In genomic region chr4:105182249-105182648, GRCm38 (mm10) we compare ENCODE assay signal across 16 mouse cellular contexts. TPM values are rescaled to one million over a fixed set of nuclear protein-coding genes. Genes with fewer than 3 reads are reported as not detected.
DNase-seq lines count a peak whose midpoint lies in the region; ATAC-seq and TF ChIP-seq lines count a peak whose summit lies in the region.
"Had no signal": no experiment of that assay in that cellular context is flagged by ENCODE, and none has a peak within 500 bp of the region (broad histone marks: within the 10 kb centered on the region; RNA-seq: fewer than 3 reads in every experiment).

No protein-coding gene starts in this region.

- TF ChIP-seq CTCF in cerebellum, adult 2 months (IDR thresholded peaks at IDR 0.05; ENCODE audit: borderline replicate concordance, insufficient read depth, low read depth, low read length), result no peak

- H3K4me3 ChIP-seq in cerebellum, adult 2 months (replicated peaks; ENCODE audit: insufficient read depth, low read depth, low read length), result no peak overlapping the region
- no peak overlapping the region for H3K4me3 ChIP-seq in forebrain, embryonic 10.5 days
- H3K4me3 ChIP-seq in hindbrain, embryonic 12.5 days, result no peak overlapping the region
- no peak overlapping the region for H3K4me3 ChIP-seq in midbrain, embryonic 14.5 days (replicated peaks; ENCODE audit: low read depth, low read length)
- no peak overlapping the region for H3K4me3 ChIP-seq in heart, embryonic 11.5 days (ENCODE audit: low read depth, low read length)
- H3K4me3 ChIP-seq: heart, embryonic 13.5 days; kidney, embryonic 15.5 days; liver, embryonic 13.5 days had no signal

- no peaks in the 10 kb centered on the region; the same call in 1 of the 2 replicates for H3K27me3 ChIP-seq in cerebellum, adult 2 months (ENCODE audit: control insufficient read depth, insufficient read depth, low read length)
- no peaks in the 10 kb centered on the region for H3K27me3 ChIP-seq in forebrain, embryonic 10.5 days (ENCODE audit: poor library complexity, severe bottlenecking)
- H3K27me3 ChIP-seq in hindbrain, embryonic 12.5 days, result no peaks in the 10 kb centered on the region
- H3K27me3 ChIP-seq in midbrain, embryonic 14.5 days (ENCODE audit: control insufficient read depth, insufficient read depth, low read length), result no peaks in the 10 kb centered on the region
- no peaks in the 10 kb centered on the region for H3K27me3 ChIP-seq in heart, embryonic 11.5 days (ENCODE audit: control insufficient read depth, insufficient read depth, low read length)
- H3K27me3 ChIP-seq: CH12.LX; kidney, embryonic 15.5 days; liver, embryonic 13.5 days had no signal

- peak; percentile 30; the same call in 1 of the 2 replicates for ATAC-seq in hindbrain, embryonic 12.5 days (ENCODE audit: low FRiP score)
- 0 out of 2 replicates have a peak, but pooled peaks have one; percentile 25 for ATAC-seq in midbrain, embryonic 14.5 days (ENCODE audit: low FRiP score, low TSS enrichment)
- no peak for ATAC-seq in heart, embryonic 11.5 days (replicated peaks; ENCODE audit: insufficient number of reproducible peaks, low FRiP score, low TSS enrichment)

- H3K36me3 ChIP-seq in forebrain, embryonic 10.5 days (replicated peaks), result peaks cover 54% of the 10 kb centered on the region
- H3K36me3 ChIP-seq in hindbrain, embryonic 12.5 days, result no peaks in the 10 kb centered on the region
- no peaks in the 10 kb centered on the region for H3K36me3 ChIP-seq in midbrain, embryonic 14.5 days (ENCODE audit: control insufficient read depth, insufficient read depth, low read length)
- H3K36me3 ChIP-seq in heart, embryonic 11.5 days (ENCODE audit: control insufficient read depth, insufficient read depth, low read length), result no peaks in the 10 kb centered on the region; the same call in 1 of the 2 replicates
- H3K36me3 ChIP-seq: heart, embryonic 13.5 days; liver, embryonic 13.5 days had no signal

- no peaks in the 10 kb centered on the region for H3K4me1 ChIP-seq in cerebellum, adult 2 months (ENCODE audit: control insufficient read depth, insufficient read depth, low read length)
- H3K4me1 ChIP-seq in forebrain, embryonic 10.5 days, result peaks cover 90% of the 10 kb centered on the region
- H3K4me1 ChIP-seq in hindbrain, embryonic 12.5 days, result peaks cover 55% of the 10 kb centered on the region
- H3K4me1 ChIP-seq in midbrain, embryonic 14.5 days (ENCODE audit: control insufficient read depth, insufficient read depth, low read length), result peaks cover 38% of the 10 kb centered on the region
- H3K4me1 ChIP-seq in heart, embryonic 11.5 days (ENCODE audit: control insufficient read depth, insufficient read depth, low read length), result peaks cover 13% of the 10 kb centered on the region

- H3K4me2 ChIP-seq in hindbrain, embryonic 12.5 days (replicated peaks), result no peak overlapping the region
- no peak overlapping the region for H3K4me2 ChIP-seq in midbrain, embryonic 14.5 days (ENCODE audit: low read length)
- no peak overlapping the region for H3K4me2 ChIP-seq in heart, embryonic 11.5 days
- H3K4me2 ChIP-seq: heart, embryonic 13.5 days; kidney, embryonic 15.5 days; liver, embryonic 13.5 days had no signal

- H3K9ac ChIP-seq in hindbrain, embryonic 12.5 days, result no peak overlapping the region
- H3K9ac ChIP-seq in midbrain, embryonic 14.5 days (replicated peaks; ENCODE audit: low read length), result no peak overlapping the region
- H3K9ac ChIP-seq in heart, embryonic 11.5 days (ENCODE audit: low read depth, low read length), result no peak overlapping the region
- H3K9ac ChIP-seq: heart, embryonic 13.5 days; kidney, embryonic 15.5 days; liver, embryonic 13.5 days had no signal

- DNase-seq in cerebellum, adult 2 months, result no peak
- DNase-seq in cerebellum, postnatal 36 days, result no peak
- DNase-seq in forebrain, embryonic 10.5 days (ENCODE audit: extremely low spot score, low spot score), result no peak
- DNase-seq in midbrain, embryonic 14.5 days, result peak; percentile 59
- no peak for DNase-seq in cerebellum, adult 8-10 months
- DNase-seq in heart, adult 9 months (ENCODE audit: low spot score in 2 of 2), result no peak
- DNase-seq: cerebellum, adult 11-12 months; liver, embryonic 13.5 days; lung, postnatal 14 days; right cerebral cortex, postnatal 4 days; thymus, postnatal 14 days had no signal

- H3K27ac ChIP-seq in cerebellum, adult 2 months (ENCODE audit: insufficient read depth, low read length), result 0 out of 2 replicates have a peak overlapping the region, but pooled peaks have one; percentile 4
- peak overlapping the region; percentile 89 for H3K27ac ChIP-seq in forebrain, embryonic 10.5 days
- peak overlapping the region; percentile 92 for H3K27ac ChIP-seq in hindbrain, embryonic 12.5 days
- peak overlapping the region; percentile 86 for H3K27ac ChIP-seq in midbrain, embryonic 14.5 days (replicated peaks; ENCODE audit: low read depth, low read length)
- H3K27ac ChIP-seq in heart, embryonic 11.5 days (ENCODE audit: low read depth, low read length), result no peak overlapping the region
- H3K27ac ChIP-seq: heart, embryonic 13.5 days; kidney, embryonic 15.5 days; liver, embryonic 13.5 days had no signal

- WGBS in cerebellum, adult 2 months, result 51% methylated on average over 5 of the region's 5 CpGs
- 36% methylated on average over 5 of the region's 5 CpGs for WGBS in forebrain, embryonic 10.5 days
- WGBS in hindbrain, embryonic 12.5 days, result 30% methylated on average over 5 of the region's 5 CpGs
- WGBS in midbrain, embryonic 14.5 days, result 27% methylated on average over 5 of the region's 5 CpGs
- WGBS in heart, embryonic 11.5 days (ENCODE audit: insufficient replicate concordance), result 60% methylated on average over 5 of the region's 5 CpGs

- TF ChIP-seq POLR2A in cerebellum, adult 2 months (IDR thresholded peaks at IDR 0.05; ENCODE audit: borderline replicate concordance, insufficient read depth, low read length), result no peak

- H3K9me3 ChIP-seq in forebrain, embryonic 10.5 days, result no peaks in the 10 kb centered on the region
- H3K9me3 ChIP-seq in hindbrain, embryonic 12.5 days (replicated peaks), result no peaks in the 10 kb centered on the region
- no peaks in the 10 kb centered on the region for H3K9me3 ChIP-seq in midbrain, embryonic 14.5 days (ENCODE audit: control insufficient read depth, low read length)
- no peaks in the 10 kb centered on the region for H3K9me3 ChIP-seq in heart, embryonic 11.5 days (replicated peaks; ENCODE audit: control insufficient read depth, low read length)
- H3K9me3 ChIP-seq: heart, embryonic 13.5 days; kidney, embryonic 15.5 days; liver, embryonic 13.5 days had no signal

RNA-seq across cellular contexts. Expression of gene Plpp3, which starts 25.1 kb away (rescaled TPM):
- polyA plus RNA-seq in cerebellum, adult 2 months (2012; rRNA removed), result 158 and 170 TPM in 2 replicates
- polyA plus RNA-seq in forebrain, embryonic 10.5 days (2016; fragmentation: Nextera tagmentation; extraction: Ambion mirVana), result 57.2 and 59.4 TPM in 2 replicates
- polyA plus RNA-seq in hindbrain, embryonic 12.5 days (2016; fragmentation: Nextera tagmentation; extraction: Ambion mirVana), result 91.5 and 91.7 TPM in 2 replicates
- 51.7 and 62.4 TPM in 2 replicates for polyA plus RNA-seq in midbrain, embryonic 14.5 days (2014; fragmentation: Nextera tagmentation; extraction: Ambion mirVana)
- 23.8 and 25.7 TPM in 2 replicates for polyA plus RNA-seq in heart, embryonic 11.5 days (2014; fragmentation: Nextera tagmentation; extraction: Ambion mirVana)
